Mouse (Mus musculus) ES-Bruce4 (cell line): ENCODE measurements around the gene Efcab12. TPM values are rescaled to one million over a fixed set of nuclear protein-coding genes. Genes with fewer than 3 reads are reported as not detected.

Experiments used
- H3K27ac ChIP-seq: 2 replicates; pipeline ENCODE4 v1.5.1; 2012; ENCODE audit warnings: low read length, inconsistent platforms; ENCODE audit not compliant: insufficient read depth
- H3K27me3 ChIP-seq: 2 replicates; pipeline ENCODE4 v1.6.1; 2012; ENCODE audit warnings: mild to moderate bottlenecking, low read length, inconsistent platforms; ENCODE audit not compliant: control insufficient read depth, poor library complexity, insufficient read depth, severe bottlenecking
- H3K36me3 ChIP-seq: 2 replicates; pipeline ENCODE4 v1.6.1; 2012; ENCODE audit warnings: inconsistent platforms, mild to moderate bottlenecking, low read length, moderate library complexity; ENCODE audit not compliant: control insufficient read depth, poor library complexity, insufficient read depth, severe bottlenecking
- H3K4me1 ChIP-seq: one replicate; pipeline ENCODE4 v1.8.1; 2011; ENCODE audit warnings: low read length; ENCODE audit not compliant: control insufficient read depth, insufficient read depth
- H3K4me3 ChIP-seq: 2 replicates; pipeline ENCODE4 v1.5.1; 2011; ENCODE audit warnings: low read depth, mild to moderate bottlenecking, low read length
- H3K9ac ChIP-seq: 2 replicates; pipeline ENCODE4 v1.6.1; 2012; ENCODE audit warnings: low read depth, mild to moderate bottlenecking, inconsistent platforms; ENCODE audit not compliant: poor library complexity, severe bottlenecking
- H3K9me3 ChIP-seq: replicated peaks from 2 replicates; pipeline ENCODE4 v1.6.1; 2012; ENCODE audit warnings: mild to moderate bottlenecking, low read length, inconsistent platforms; ENCODE audit not compliant: control insufficient read depth, poor library complexity, insufficient read depth, severe bottlenecking
- CTCF ChIP-seq: IDR thresholded peaks from one replicate; pipeline ENCODE4 v1.8.1; 2011; ENCODE audit warnings: low read depth, low read length
- EP300 ChIP-seq: IDR thresholded peaks from 2 replicates; pipeline ENCODE4 v1.6.1; 2011; ENCODE audit warnings: low read depth, low read length; ENCODE audit not compliant: insufficient read depth
- POLR2A ChIP-seq: IDR thresholded peaks from one replicate; pipeline ENCODE4 v1.8.1; 2011; ENCODE audit warnings: low read length; ENCODE audit not compliant: insufficient read depth
- polyA plus RNA-seq: library from polyadenylated mRNA; stranded (reverse); fragments of >200 nt; gene quantifications from 2 replicates; pipeline ENCODE4 v1.2.4, GENCODE M21; 2011; ENCODE audit warnings: low read depth; ENCODE audit not compliant: missing spikeins, insufficient read depth, insufficient read length

Efcab12 gene
- polyA plus RNA-seq, 1 experiment: 1.1 TPM

DNA sequence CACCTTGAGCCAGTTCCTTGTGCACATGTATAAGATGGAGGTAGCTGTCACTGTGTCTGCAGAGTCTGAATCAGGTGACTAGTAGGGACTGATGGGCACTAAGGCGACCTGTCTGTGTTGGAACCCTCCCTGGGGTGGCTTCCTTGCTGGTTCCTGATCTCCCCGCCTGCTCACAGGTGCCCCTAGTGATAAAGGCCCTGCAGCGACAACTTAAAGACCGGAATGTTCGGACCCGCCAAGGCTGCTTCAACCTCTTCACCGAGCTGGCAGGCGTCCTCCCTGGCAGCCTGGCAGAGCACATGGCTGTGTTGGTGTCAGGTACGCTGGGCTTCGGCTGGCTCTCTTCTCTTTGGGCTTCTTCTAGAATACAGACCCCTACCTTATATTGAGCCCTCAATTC is 47.2 kb downstream of the Efcab12 start:
- Histone ChIP-seq H3K4me1 (no peaks in the 10 kb centered on the region), H3K9ac (no peak overlapping the region), H3K27me3 (no peaks in the 10 kb centered on the region), H3K36me3 (peaks cover 3% of the 10 kb centered on the region; the same call in 1 of the 2 replicates), H3K27ac (no peak overlapping the region), H3K4me3 (no peak overlapping the region), H3K9me3 (no peaks in the 10 kb centered on the region)
- TF ChIP-seq CTCF: no peak
- TF ChIP-seq EP300: no peak
- TF ChIP-seq POLR2A: no peak

GRCm38 (mm10) chr6:115782781-115783180 is 55.4 kb downstream of the Efcab12 start:
- no peak overlapping the region for H3K27ac ChIP-seq
- no peaks in the 10 kb centered on the region for H3K27me3 ChIP-seq
- no peak overlapping the region for H3K4me3 ChIP-seq
- TF ChIP-seq POLR2A (no peak), EP300 (no peak), CTCF (no peak)
- H3K9ac ChIP-seq: no peak overlapping the region
- no peaks in the 10 kb centered on the region for H3K9me3 ChIP-seq
- H3K4me1 ChIP-seq: no peaks in the 10 kb centered on the region
- peaks cover 11% of the 10 kb centered on the region for H3K36me3 ChIP-seq

GRCm38 (mm10) chr6:115776363-115776762 is 61.8 kb downstream of the Efcab12 start:
- H3K4me1 ChIP-seq: no peaks in the 10 kb centered on the region
- H3K9me3 ChIP-seq: no peaks in the 10 kb centered on the region
- no peak overlapping the region for H3K27ac ChIP-seq
- no peaks in the 10 kb centered on the region for H3K27me3 ChIP-seq
- H3K36me3 ChIP-seq: peaks cover under 1% of the 10 kb centered on the region; the same call in 1 of the 2 replicates
- no peak overlapping the region for H3K9ac ChIP-seq
- H3K4me3 ChIP-seq: no peak overlapping the region
- TF ChIP-seq CTCF: no peak
- no peak for TF ChIP-seq EP300
- TF ChIP-seq POLR2A: no peak

GRCm38 (mm10) chr6:115775838-115776237 is 62.4 kb downstream of the Efcab12 start:
- H3K4me3 ChIP-seq: peak overlapping the region; percentile 56; the same call in 1 of the 2 replicates
- no peaks in the 10 kb centered on the region for H3K9me3 ChIP-seq
- no peak for TF ChIP-seq POLR2A
- no peaks in the 10 kb centered on the region for H3K4me1 ChIP-seq
- 0 out of 2 replicates have a peak overlapping the region, but pooled peaks have one; percentile 23 for H3K9ac ChIP-seq
- no peaks in the 10 kb centered on the region for H3K27me3 ChIP-seq
- H3K27ac ChIP-seq: no peak overlapping the region
- no peaks in the 10 kb centered on the region for H3K36me3 ChIP-seq

GRCm38 (mm10) chr6:115774501-115774921 is 63.7 kb downstream of the Efcab12 start, which contains the start of gene Cand2:
Gene Cand2 (plus strand): TSS chr6:115774538.
- peak within 1 kb of the TSS; percentile 56 for H3K4me3 ChIP-seq
- H3K27ac ChIP-seq: no peak within 1 kb of the TSS
- H3K9ac ChIP-seq: peak within 1 kb of the TSS; percentile 68
- TF ChIP-seq CTCF (no peak), EP300 (no peak), POLR2A (no peak)
- H3K36me3 ChIP-seq: no peaks in the 10 kb centered on the region
- H3K27me3 ChIP-seq: no peaks in the 10 kb centered on the region
- no peaks in the 10 kb centered on the region for H3K9me3 ChIP-seq
- no peaks in the 10 kb centered on the region for H3K4me1 ChIP-seq

DNA sequence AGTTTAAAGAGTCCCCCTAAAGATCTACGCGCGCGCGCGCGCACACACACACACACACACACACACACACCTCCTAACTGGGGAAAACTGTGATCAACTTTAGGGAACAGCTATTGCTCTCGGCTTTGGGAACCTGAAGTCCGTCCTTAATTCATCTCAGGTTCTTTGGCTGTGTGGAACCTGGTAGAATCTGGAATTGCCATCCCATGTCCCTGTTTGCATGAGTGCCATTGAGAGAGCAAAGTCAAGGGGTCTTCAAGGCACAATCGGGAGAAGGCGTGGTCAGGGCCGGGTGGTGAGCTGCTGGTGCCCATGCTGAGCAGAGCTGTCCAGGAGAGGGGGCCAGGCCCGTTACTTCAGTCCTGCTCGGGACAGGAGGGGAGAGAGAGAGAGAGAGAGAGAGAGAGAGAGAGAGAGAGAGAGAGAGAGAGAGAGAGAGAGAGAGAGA is 64.2 kb downstream of the Efcab12 start:
- no peak overlapping the region for H3K9ac ChIP-seq
- H3K27me3 ChIP-seq: no peaks in the 10 kb centered on the region
- no peaks in the 10 kb centered on the region for H3K9me3 ChIP-seq
- H3K36me3 ChIP-seq: no peaks in the 10 kb centered on the region
- peak overlapping the region; percentile 29 for H3K4me3 ChIP-seq
- H3K27ac ChIP-seq: no peak overlapping the region
- TF ChIP-seq POLR2A (no peak), EP300 (no peak), CTCF (no peak)
- no peaks in the 10 kb centered on the region for H3K4me1 ChIP-seq
